Mouse (Mus musculus) left cerebral cortex, postnatal 36 days (tissue): ENCODE results near the gene Iqch. TPM values are rescaled to one million over a fixed set of nuclear protein-coding genes. Genes with fewer than 3 reads are reported as not detected.

Experiments used
- DNase-seq, 2 experiments: peaks; one replicate each; pipeline ENCODE4 v3.0.0; 2021 to 2022; ENCODE audit warnings: low spot score in 2 of 2, mixed read lengths in 1 of 2
- intact Hi-C: fragments of 180-260 bp; cut with DNase I; formaldehyde crosslinking; loops from one replicate; pipeline ENCODE4 v1.15.1; 2025
- total RNA-seq, 2 experiments: library from RNA; stranded (reverse); gene quantifications; 2 replicates each; pipeline ENCODE4 v1.2.3; 2021

The Iqch gene
- total RNA-seq, 2 experiments from 2014 or later = 0.14 TPM; not detected in 1

DNA sequence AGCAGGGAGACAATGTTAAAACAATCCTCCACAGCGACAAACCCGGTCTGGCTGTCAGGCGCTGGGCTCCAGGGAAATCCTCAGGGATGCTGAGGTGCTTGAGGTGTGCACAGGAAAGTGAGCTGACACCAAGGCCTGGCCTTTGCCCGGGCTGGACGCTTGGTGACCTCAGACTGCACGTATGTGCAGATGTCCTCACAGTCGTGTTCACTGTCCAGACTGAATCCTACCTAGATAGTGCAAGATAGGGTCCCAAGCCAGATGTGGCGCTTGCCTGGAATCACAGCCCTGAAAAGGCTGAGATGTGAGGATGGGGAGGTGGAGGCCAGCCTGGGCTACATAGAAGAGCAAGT is 202.9 kb downstream of the Iqch start:
- intact Hi-C loops = loop anchor here (5.0 kb wide), 1 partner anchor 267 kb away; no protein-coding TSS in a partner anchor

DNA sequence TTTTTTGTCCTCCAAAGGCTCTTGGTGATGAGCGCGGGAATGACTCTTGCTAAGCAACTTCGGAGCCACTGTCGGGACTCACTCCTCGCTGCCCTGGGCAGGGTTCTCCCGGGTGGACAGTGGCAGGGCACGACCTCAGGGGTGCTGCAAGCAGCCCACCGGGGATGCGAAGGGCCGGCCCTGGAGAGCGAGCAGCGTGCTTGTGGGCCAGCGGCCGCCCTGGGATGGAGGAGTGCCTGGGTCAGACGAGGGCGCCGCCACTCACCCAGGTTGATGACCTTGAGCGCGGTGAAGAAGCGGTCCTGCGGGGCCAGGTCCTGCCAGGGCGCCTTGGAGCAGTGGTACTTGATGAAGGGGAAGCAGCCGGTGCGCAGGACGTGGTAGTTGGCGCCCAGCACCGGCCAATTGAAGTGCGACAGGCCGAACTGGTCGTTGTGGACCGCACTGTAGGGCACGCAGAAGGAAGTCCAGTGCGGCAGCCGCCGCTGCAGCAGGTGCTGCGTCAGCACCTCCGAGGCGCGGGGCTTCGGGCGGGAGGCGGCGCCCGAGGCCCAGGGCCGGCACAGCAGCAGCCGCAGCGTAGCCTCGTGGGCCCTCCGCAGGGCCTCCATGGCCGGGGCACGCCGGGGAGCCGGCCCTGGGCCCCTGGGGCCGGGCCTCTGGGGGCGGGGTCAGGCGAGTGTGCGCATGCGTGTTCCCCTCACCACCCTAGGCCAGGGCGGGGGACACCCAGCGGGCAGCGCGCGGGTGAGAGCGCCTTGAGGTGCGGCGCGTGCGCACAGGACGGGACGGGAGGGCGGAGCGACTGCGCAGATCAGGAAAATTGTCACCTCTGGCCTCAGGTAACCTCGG is 203.5 kb downstream of the Iqch start, which contains the start of gene 2300009A05Rik:
Gene 2300009A05Rik (minus strand): TSS at position 636 of the 852 bp plus-strand sequence.
- peak; percentile 93 to 96 for DNase-seq
- intact Hi-C loops = loop anchor here (5.0 kb wide), 1 partner anchor 267 kb away; no protein-coding TSS in a partner anchor

More for the DNA sequence above, 202.9 kb downstream of the Iqch start:
- no peak for DNase-seq

DNA sequence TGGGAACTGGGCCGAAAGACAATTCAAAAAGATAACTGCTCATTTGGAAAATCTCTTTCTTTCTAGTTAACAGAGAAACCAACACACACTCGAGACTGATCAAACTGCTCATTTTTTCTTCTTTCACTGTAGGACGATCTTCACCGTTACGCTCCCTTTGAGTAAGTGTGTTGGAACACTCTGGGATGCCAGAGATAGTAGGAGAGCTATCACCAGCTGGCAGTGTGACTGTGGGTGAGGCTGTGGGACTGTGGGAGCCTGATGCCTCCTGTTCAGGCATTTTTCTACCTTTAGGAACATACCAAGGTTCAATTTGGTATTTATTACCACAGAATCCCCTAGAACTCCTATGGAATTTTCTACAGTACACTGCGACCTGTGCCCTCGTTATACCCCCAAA is 206.7 kb downstream of the Iqch start:
- intact Hi-C loops = loop anchor here (5.0 kb wide), 1 partner anchor 263 kb away; no protein-coding TSS in a partner anchor
- peak; percentile 25 to 34 for DNase-seq

- DNase-seq = no peak
- intact Hi-C loops = no loop called here
These were observed 211.0 kb downstream of the Iqch start for GRCm38 (mm10) chr9:63391307-63391706.

DNA sequence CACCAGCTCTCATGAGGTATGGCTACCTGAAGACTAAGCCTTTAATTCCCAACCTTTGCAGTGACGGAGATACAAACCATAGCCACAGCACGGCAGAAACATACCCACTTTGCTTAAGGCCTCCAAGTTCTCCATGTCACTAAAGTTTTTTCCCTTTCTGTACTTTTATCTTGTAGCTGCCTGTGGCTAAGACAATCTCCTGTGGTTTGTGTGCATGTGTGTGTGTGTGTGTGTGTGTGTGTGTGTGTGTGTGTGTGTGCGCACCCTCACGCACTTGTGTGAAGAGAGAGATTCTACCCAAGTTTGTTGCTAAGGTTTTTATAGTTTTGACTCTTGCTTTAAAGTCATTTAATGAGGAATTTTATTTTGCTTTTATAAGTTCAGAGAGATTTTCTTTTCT is 219.5 kb downstream of the Iqch start:
- DNase-seq = no peak
- intact Hi-C loops = no loop called here

GRCm38 (mm10) chr9:63380326-63380725 is 222.0 kb downstream of the Iqch start:
- intact Hi-C loops = no loop called here
- no peak for DNase-seq

- intact Hi-C loops = no loop called here
- no peak for DNase-seq
These were observed 224.1 kb downstream of the Iqch start for GRCm38 (mm10) chr9:63378174-63378573.

- DNase-seq = peak; percentile 93 to 94
- intact Hi-C loops = no loop called here
These were observed 224.8 kb downstream of the Iqch start, which contains the start of gene Map2k5 for GRCm38 (mm10) chr9:63377270-63378142. TSS of gene Map2k5 (minus strand) at chr9:63377902.

DNA sequence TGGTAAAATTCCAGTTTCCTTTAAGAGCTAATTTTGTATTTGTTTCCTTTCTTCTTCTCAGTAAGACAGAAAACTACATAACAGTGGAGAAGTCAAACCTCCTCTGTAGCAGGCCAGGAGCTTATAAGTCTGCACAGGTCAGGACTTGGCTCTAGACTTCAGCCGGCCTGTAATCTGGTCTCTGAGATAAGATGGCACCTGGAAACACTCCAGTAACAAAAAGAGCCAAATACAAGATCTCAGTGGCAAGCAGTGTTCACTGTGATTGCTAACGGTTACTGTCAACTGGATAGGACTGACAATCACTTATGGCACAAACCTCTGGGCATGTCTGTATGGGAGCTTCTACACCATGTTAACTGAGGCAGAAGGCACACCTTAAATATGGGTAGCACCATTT is 229.0 kb downstream of the Iqch start:
- intact Hi-C loops = no loop called here
- no peak for DNase-seq

DNA sequence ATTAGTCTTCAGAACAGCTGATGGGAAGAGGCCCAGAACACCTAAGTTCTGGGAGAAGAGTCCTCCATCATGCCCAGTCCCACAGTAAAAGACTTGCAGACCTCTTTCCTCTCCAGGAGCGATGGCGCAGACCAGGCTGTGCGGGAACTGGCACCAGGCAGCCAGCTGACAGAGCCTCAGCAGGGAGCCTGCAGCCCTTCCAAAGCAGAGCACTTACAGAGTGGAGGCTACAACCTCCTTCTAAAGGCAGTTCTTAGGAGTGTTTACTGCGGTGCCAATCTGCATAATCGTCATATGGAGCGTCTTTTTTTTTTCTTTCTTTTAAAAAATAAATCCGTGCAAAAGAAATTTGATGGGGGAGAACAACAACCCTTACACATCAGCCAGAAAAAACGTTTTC is 229.8 kb downstream of the Iqch start:
- intact Hi-C loops = no loop called here
- DNase-seq = no peak

Other genes starting within 250 kb of the Iqch start
- gene Map2k5, start 224.6 kb downstream of the Iqch start, total RNA-seq = 10 to 100 TPM; 36.3 to 36.7 TPM
- gene 2300009A05Rik, start 203.2 kb downstream of the Iqch start, total RNA-seq = 10 to 100 TPM; 24.8 to 27.3 TPM
- 10 to 100 TPM; 44.8 to 51.7 TPM for gene Aagab, start 167 bp upstream of the Iqch start, total RNA-seq
- 10 to 100 TPM; 45.2 to 71.2 TPM for gene Smad3, start 155.5 kb upstream of the Iqch start, total RNA-seq